Mouse (Mus musculus): ENCODE measurements around the gene Ube2z.
A peak's percentile ranks its signal among the peaks of the same experiment; 100 is the strongest.
"Not testable (repeated sequence)": the region's sequence is repeated elsewhere in the genome, so short reads cannot be mapped to it uniquely, and the experiment has no call there.

Ube2z gene

DNA sequence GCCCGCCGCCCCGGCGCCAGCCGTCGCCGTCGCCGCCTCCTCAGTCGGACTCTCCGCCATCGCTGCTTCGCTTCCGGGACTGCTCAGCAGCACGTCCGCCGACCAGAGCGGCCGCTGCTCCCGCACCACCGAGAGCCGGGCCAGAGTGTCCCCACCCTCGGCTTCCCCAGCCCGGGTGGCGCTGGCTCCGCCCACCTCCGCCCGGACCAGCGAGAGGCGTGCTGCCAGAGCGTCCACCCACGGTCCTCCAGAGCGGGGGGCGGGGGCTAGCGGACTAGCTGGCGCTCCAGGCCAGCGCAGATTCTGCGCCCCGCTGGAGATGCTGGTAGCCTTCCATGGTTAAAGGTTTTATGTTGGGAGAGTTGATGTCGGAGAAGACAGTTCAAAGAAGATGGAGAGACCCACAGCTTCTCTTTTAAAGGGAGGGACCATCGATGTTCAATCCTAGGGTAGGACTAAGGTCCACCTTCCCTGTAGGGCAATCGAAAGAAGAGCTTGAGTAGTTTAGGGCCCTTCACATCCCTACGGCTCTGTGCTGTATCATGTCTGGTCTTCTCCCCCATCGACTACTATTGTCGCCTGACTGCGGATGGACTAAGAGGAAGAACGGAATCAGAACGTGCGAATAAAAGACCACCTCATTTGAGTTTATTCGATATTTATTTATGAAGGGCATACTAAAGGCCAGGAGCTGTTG lies at the start of gene Ube2z:
Ube2z (minus strand) TSS at position 174 of the 697 bp plus-strand sequence.
- peak; percentile 99 to 100 for DNase-seq

DNA sequence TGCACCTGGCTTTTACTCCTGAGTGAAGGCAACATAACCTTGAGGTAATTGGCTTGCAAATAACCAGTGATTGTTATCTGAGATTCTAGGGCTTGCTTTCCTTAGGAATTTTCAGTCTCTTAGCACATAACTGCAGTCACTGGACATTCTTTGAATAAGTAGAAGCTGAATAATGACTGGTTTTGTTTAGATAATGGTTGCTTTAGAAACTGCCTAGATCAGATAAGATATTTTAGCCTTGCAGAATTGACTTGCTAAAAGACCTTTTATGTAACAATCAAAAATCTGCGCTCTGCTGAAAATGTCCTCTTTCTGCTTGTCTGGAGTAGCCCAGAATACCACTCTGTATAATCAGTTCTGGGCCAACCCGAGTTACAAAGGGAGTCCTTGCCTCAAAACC lies 48.9 kb upstream of the Ube2z start:
- no peak for DNase-seq

DNA sequence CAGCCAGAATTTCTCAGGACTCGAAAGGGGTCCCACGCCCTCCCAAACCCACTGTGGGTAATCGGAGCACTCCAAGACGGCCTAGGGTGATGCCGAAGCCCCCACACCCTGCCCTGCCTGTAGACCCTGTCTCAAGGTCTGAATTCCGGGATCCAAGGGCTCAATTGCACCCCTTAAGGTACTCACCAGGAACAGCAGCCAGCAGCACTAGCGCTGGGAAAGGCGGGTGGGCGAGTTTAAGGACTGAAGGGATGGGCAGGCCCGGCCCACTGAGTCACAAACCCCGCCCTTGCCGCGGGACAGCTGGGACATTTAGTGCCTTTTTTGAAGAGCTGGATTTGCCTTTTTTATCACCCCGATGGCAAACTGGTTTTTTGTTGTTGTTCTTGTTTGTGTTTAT lies 46.6 kb upstream of the Ube2z start, which contains the start of gene Calcoco2:
Calcoco2 (minus strand) TSS at position 214 of the 400 bp plus-strand sequence.
- no peak for DNase-seq

DNA sequence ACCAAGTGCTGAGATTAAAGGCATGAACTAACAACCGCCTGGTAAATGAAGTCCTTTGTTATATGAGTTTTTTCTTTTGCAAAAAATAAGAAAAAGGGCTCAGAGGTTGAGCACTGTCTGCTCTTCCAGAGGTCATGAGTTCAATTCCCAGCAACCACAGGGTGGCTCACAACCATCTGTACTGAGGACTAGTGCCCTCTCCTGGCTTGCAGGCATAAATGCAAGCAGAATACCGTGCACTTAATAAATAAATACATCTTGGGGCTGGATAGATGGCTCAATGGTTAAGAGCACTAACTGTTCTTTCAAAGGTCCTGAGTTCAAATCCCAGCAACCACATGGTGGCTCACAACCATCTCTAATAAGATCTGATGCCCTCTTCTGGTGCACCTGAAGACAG lies 45.8 kb upstream of the Ube2z start:
- DNase-seq = not testable (repeated sequence)

DNA sequence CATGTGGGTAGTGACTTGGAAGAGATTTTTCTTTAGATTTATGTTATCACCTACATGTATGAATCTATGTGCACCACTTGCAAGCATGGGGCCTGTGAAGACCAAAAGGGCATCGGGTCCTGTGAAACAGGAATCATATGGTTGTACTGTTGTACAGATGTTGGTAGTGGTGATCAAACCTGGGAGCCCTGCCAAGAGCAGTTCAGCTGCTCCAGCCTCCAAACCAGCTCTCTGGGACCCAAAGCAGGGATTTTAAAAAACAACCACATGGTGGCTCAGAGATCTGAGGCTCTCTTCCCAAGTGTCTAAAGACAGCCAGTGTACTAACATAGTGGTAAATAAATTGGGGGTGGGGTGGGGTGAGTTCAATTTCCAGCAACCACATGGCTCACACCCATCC lies 43.2 kb upstream of the Ube2z start:
- DNase-seq = no peak

DNA sequence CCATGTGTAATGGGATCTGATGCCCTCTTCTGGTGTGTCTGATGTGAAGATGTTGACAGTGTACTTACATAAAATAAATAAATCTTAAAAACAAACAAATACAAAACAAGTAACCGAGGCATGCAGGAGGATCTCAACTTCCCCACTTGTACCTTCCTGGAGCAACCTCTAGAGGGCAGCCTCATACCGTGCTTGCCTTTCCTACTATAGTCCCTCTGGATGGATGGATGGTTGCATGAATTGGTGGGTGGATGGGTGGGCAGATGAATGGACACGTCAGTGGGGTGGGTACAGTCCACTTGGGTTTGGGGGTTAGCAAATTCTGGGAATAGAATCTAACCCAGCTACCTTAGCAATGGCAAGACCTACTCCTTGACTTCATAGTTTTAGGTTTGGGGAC lies 28.2 kb upstream of the Ube2z start:
- DNase-seq = peak; percentile 40 to 51

DNA sequence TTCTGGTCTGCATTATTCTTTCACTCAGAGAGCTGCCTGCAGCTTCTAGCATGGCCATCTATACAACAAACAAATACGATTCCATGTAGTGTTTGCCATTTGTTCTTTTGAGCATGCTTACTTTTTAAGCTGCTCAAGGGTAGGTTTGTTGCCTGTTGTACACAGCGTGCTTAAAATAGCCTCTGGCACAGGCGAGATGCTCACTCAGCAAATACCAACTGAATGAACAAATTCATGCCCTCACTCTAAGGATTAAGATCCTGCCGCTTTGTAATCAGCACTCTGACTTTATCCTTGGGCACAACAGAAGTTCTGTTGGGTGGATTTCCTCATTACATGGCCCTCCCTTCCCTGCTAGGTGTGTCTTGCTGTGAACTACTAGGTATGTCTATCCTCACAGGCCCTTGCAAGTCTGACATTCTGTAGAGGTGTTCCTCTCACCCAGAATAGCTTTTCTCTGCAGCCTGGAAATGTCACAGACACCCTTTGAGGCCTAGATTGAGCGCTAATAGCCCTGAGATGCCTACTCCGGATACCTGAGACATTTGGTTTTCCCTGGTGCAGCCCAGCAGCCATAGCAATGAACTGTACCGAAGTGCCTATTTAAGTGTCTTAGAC lies 27.6 kb upstream of the Ube2z start:
- DNase-seq = no peak

DNA sequence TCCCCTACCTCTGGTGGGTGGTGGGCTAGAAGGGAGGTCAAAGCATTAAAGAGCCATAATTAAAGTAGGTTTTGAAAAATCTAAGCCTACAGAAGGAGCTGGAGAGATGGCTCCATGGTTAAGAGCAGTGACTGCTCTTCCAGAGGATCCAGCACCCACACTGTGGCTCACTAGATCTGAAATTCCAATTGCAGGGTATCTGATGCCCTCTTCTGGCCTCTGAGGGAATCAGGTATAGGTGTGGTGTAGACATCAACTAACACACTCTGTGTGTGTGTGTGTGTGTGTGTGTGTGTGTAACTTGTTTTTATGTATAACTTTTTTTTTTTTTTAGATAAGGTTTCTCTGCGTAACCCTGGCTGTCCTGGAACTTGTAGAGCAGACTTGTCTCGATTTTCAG lies 25.9 kb upstream of the Ube2z start:
- peak in 1 of 2 experiments; percentile 28 for DNase-seq

DNA sequence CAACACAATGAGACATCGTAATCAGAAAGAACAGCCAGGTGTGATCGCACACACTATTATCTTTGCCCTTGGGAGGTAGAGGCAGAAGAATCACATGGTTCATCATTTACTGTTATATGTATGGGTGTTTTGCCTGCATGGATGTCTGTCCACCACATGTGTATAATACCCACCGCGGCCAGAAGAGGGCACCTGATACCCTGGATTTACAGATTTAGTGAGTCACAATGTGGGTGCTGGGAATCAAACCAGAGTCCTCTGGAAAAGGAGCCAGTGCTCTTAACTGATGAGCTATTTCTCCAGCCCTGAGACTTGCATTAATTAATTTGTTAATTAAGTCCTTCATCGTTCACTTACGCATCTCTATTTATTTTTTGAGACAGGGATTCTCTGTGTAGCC lies 22.8 kb upstream of the Ube2z start:
- no peak for DNase-seq

DNA sequence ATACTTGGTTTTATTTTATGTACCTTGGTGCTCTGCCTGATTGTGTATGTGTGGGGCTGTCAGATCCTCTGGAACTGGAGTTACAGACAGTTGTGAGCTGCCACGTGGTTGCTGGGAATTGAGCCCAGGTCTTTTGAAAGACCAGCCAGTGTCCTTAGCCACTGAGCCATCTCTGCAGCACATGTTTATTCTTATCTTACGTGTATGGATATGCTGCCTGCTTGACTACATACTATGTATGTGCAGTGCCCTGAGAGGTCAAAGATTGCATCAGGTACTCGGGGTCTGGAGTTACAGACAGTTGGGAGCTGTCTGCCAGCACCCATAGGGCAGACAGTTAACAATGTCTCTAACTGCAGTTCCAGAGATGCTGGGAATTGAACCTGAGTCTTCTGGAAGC lies 17.5 kb upstream of the Ube2z start:
- DNase-seq = no peak

DNA sequence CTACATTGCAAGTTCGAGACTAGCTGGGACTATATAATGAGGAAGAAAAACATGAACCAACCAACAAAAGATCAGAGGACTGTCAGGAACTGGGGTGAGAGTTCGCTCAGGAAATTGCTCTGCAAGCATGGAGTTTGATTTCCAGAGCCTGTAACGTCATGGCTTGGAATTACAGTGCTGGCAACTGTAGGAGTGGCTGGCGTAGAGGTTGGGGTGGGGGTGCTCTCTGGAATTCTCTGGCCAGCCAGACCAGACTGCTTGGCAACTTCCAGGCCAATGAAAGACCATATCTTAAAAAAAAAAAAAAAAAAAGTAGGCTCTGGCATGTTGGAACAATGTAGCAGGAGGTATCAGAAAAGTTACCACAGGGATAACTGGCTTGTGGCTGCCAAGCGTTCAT lies 15.5 kb upstream of the Ube2z start:
- DNase-seq = no peak

DNA sequence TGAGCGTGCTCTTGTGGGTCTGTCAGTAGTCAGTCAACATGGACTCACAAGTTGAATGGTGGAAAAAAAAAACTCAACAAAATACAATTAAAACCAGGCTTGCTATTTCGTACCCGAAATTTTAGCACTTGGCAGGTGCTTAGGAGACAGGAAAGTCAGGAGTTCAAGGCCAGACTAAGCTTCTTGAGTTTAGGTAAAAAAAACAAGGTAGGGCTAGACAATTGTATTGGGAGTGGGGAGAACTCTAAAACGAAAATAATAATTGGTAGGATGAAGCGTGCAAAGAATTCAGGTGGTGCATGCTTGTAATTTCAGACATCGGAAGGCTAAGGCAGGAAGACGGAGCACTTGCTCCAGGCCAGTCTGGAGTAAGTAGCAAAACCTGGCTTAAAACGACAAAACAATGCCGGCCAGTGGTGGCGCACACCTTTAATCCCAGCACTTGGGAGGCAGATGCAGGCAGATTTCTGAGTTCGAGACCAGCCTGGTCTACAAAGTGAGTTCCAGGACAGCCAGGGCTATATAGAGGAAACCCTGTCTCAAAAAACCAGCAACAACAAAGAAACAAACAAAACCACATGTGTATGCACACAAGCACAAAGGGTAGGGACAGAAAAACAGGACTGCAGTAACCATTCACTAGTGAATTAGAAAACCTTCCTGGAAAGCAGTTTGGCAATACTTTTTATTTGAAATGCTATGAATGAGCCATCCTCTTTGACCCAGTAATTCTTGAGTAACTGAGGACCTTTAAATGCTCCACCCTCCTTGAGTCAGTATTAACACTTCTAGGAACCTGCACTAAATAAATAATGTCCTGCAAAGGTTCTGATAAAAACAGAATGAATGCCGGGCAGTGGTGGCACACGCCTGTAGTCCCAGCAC lies 11.3 kb upstream of the Ube2z start:
- no peak for DNase-seq

DNA sequence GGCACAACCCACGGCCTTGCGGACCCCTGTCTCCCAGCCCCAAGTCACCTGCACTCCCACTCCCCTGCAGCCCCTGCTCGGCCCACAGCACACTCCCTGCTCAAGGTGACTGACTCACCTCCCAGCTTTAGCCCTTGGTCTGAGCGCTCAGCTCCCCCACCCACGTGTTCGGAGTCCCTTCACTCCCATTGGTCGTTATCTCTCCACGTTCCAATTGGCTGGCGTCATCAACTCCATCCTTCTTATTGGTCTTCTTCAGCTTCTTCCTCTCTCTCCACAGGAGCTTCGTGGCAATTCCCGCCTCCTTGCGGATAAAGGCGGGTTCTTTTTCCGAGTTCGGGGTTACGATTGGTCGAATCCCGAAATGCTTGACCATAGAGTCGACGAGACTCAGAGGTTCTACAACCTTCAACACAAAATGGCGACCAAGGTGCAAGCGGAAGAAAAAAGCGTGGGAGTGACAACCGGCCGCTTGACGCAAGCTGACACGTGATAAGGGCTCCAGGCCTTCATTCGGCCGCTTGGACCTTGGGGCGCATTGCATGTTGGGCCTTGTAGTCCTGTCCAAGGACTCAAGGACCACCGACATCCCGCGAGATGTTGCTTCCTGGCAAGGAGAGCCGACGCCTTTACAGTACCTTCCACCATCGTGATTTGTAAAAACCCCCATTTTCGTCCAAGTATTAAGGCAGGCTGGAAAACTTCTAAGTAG lies 10.5 kb upstream of the Ube2z start, which contains the start of gene Atp5g1:
Atp5g1 (minus strand) TSS at position 162 of the 712 bp plus-strand sequence.
- peak; percentile 96 to 98 for DNase-seq

DNA sequence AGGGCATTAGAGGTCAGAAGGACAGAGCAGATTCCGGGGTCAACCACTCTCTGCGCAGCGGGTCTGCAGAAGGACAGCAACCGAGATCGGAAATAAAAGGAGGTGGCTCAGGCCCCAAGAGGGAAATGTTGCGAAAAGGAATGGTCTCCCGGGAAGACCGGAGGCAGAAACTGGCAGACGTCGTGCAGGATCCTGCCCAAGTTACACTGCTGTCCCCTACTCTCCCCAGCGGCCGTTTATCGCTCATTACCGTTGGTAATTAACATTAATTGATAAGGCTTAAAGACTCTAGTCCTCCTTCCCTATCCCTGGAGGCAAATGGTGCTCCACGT lies 10.0 kb upstream of the Ube2z start:
- DNase-seq = no peak

DNA sequence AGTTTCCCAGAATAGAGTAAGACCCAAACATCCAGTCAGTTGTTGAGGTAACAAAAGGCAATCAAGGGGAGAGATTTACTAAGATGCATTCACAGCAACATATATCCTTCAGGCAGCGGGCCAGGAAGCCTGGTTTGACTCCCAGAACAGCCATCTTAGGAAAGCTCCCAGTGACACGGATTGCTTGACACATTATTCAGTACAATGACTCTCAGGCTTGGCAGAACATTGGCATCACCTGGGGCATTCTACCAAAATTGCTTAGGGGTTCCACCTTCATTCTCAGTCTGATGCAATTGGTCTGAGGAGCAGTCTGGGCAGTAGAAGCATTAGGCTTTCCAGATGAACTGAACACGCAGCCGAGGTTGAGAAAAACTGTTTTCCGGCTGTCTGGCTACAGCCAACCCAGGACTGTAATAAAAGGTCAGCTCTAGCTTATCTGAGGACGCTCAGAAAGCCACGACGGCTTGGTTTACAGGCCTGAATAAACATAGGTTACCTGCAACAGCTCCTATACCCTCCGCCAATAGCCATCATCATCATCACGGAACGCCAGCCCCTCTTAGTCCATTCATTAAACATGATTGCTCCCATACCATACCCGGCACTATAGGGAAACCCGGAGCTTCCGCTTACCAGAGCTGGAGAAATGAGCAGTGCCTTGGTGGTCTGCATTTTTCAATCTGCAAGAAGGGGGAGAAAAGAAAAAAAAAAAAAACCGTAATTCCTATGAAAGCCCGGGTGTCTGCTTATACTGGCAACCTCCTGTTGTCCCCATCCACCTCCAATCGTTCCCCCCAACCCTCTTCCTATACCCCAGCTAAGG lies 9.4 kb upstream of the Ube2z start:
- DNase-seq = peak; percentile 55 to 68

DNA sequence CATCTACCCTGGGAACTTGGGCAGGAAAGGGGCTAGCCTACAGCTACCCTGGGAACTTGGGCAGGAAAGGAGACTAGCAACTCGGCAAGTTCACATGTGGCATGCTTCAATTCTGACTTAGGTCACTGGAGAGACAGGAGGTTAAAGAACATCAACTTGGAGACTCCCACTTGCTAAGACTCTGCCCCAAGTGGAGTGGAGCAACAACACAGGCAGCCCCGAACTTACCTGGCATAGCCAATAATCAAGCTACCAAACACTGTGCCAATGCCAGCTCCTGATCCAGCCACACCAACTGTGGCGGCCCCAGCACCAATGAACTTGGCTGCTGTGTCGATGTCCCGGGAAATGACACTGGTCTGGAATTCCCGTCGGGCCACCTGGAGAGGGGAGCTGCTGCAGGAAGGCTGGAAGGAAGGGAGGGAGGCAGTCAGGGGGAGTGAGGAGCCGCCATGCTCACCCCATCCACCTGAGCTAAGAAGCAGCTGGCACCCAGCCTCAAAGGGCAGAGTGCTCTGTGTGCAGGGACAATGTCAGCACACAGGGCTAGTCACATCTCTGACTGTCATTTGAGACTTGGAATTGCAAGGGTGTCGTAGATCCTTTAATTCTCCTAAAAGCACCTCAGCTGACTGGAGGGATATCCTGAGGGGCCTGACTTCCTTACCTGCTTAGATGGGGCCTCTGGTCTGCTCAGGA lies 8.3 kb upstream of the Ube2z start:
- peak; percentile 34 to 57 for DNase-seq

DNA sequence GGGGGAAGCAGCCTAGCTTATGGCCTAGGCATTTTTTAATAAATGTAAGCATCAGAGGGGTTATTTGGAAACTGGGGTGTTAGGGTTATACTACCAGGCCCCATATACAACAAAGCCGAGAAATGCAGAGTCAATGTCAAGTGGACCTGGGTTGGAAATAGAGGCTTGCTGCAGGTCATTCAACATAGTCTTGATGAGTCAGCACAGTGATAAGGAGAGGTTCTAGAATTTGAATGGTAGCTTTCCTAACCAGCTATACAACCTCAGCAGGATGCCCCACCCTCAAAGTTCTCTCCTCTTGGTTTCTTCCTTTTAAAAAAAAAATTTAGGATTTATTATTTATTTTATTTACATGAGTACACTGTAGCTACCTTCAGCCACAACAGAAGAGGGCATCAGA lies 5.8 kb upstream of the Ube2z start:
- no peak for DNase-seq

DNA sequence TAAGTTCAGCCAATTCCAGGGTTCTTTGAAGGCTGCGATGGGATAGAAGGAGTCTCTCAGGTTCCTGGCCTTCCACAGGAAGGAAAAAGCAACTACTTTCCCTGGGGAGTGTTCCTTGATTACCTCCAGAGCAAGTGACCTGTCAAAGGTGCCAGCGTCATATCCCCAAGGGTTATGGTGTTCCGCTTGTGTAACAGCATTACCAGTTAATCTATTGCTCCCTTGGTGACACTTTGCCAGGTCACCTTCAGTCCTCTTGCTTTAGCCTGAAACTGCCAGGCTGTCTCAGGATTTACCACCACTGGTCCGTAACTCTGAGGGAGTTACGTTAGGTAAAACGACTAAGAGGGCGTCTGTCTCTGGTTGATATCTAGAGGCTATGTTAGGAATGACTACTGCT lies 5.2 kb upstream of the Ube2z start:
- no peak for DNase-seq

DNA sequence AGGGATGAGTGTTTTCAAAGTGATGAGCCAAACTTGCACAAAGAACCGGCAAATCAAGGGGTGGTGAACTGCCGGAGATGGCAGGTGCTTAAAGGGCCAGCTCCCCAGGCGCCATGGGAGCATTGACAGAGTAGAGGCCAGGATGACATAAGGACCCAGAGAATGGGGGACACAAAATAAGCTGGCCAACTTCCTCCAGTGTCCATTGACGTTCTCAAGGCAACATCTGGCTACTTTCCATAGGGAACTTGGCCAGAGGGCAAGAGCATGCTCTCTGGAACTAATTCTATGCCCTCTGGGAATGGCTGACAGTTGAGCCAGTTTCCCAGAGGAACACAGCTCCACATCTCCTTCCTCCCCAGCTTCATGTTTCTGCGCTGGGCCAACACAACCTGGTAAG lies 3.0 kb upstream of the Ube2z start:
- no peak for DNase-seq

DNA sequence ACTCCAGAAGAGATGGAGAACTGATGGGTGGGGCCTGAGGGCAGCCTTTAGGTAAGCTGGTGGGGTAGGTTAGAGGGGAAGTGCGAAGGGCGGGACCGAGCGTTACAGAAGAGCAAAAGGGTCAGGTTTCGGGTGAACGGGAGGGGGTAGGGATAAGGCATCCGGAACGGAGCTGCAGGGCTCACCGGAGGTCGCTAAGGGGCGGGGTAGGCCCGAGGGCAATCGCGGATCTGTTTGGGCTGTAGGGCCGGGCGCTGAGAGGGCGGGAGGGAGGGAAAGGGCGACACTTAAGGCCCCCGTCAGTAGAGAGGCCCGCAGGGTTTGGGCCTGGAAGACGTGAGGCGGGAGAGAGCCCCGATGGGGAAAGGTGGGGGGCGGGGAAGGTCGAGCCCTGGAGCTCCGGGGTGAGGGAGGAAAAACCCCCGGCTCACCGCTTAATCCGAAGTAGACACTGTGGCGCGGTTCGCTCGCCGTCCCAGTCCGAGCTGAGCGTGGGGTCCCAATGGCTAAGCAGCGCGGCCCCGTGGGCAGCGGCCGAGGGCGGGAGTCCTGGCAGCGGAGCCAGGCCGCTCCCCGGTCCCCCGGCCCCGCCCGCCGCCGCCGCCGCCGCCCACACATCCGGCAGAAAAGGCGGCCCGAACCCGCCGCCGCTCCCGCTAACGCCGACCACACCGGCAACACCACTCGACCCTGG lies 520 bp downstream of the Ube2z start:
- DNase-seq = no peak

DNA sequence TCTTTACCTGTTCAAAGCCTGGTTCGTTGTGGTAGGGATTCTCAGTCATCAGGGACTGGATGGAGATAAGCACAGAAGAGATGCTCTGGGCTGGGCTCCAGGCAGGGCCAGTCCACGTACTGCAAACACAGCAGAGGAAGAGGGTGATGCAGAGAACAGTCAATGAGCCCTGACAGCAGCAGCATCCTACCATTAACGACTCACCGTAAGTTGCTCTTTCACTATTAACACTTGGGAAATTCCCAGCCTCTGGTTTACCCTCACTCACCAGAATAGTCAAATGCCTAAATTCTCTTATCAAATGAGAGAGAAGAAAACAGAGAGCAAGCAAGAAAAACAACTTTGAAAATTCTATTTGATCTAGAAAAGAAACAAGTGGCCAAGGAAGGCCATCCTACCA lies 6.9 kb downstream of the Ube2z start:
- no peak for DNase-seq
